Mouse (Mus musculus): ENCODE results near the gene Adamtsl3. TPM values are rescaled to one million over a fixed set of nuclear protein-coding genes. Genes with fewer than 3 reads are reported as not detected.

Adamtsl3 gene
- polyA plus RNA-seq, 1 experiment from 2014 or later, result not detected

- 91% methylated on average over 11 of the region's 11 CpGs for WGBS
- H3K4me3 ChIP-seq, result no peak overlapping the region
Observed at GRCm38 (mm10) chr7:82557111-82557510, 221.6 kb downstream of the Adamtsl3 start.

GRCm38 (mm10) chr7:82566688-82567087 is 231.2 kb downstream of the Adamtsl3 start:
- WGBS, result 52% methylated on average over 8 of the region's 8 CpGs
- Histone ChIP-seq H3K9me3 (replicated peaks) (no peaks in the 10 kb centered on the region), H3K36me3 (no peaks in the 10 kb centered on the region), H3K27me3 (ENCODE audit: low read depth, poor library complexity, severe bottlenecking) (no peaks in the 10 kb centered on the region), H3K4me3 (no peak overlapping the region), H3K4me1 (no peaks in the 10 kb centered on the region), H3K27ac (replicated peaks) (no peak overlapping the region)
- DNase-seq (ENCODE audit: low spot score), result no peak

More at GRCm38 (mm10) chr7:82557111-82557510, 221.6 kb downstream of the Adamtsl3 start:
- Histone ChIP-seq H3K36me3 (no peaks in the 10 kb centered on the region), H3K9me3 (replicated peaks) (no peaks in the 10 kb centered on the region), H3K4me1 (no peaks in the 10 kb centered on the region), H3K27me3 (ENCODE audit: low read depth, poor library complexity, severe bottlenecking) (no peaks in the 10 kb centered on the region), H3K27ac (replicated peaks) (no peak overlapping the region)
- DNase-seq (ENCODE audit: low spot score), result no peak

GRCm38 (mm10) chr7:82567811-82568210 is 232.3 kb downstream of the Adamtsl3 start:
- no peak for DNase-seq (ENCODE audit: low spot score)
- Histone ChIP-seq H3K36me3 (no peaks in the 10 kb centered on the region), H3K27ac (replicated peaks) (no peak overlapping the region), H3K4me3 (no peak overlapping the region), H3K4me1 (no peaks in the 10 kb centered on the region), H3K27me3 (ENCODE audit: low read depth, poor library complexity, severe bottlenecking) (no peaks in the 10 kb centered on the region), H3K9me3 (replicated peaks) (no peaks in the 10 kb centered on the region)
- WGBS, result 93% methylated on average over 3 of the region's 3 CpGs

- 71% methylated on average over 1 of the region's 1 CpGs for WGBS
- Histone ChIP-seq H3K9me3 (replicated peaks) (no peaks in the 10 kb centered on the region), H3K4me3 (no peak overlapping the region), H3K36me3 (no peaks in the 10 kb centered on the region), H3K27ac (replicated peaks) (no peak overlapping the region), H3K27me3 (ENCODE audit: low read depth, poor library complexity, severe bottlenecking) (no peaks in the 10 kb centered on the region), H3K4me1 (no peaks in the 10 kb centered on the region)
- DNase-seq (ENCODE audit: low spot score), result no peak
Observed at GRCm38 (mm10) chr7:82572981-82573380, 237.5 kb downstream of the Adamtsl3 start.

- DNase-seq (ENCODE audit: low spot score), result no peak
- H3K27ac ChIP-seq (replicated peaks), result no peak overlapping the region
- H3K36me3 ChIP-seq, result no peaks in the 10 kb centered on the region
- no peaks in the 10 kb centered on the region for H3K27me3 ChIP-seq (ENCODE audit: low read depth, poor library complexity, severe bottlenecking)
- H3K4me1 ChIP-seq, result no peaks in the 10 kb centered on the region
- WGBS, result 94% methylated on average over 3 of the region's 3 CpGs
- no peaks in the 10 kb centered on the region for H3K9me3 ChIP-seq (replicated peaks)
- no peak overlapping the region for H3K4me3 ChIP-seq
Observed at GRCm38 (mm10) chr7:82580007-82580406, 244.5 kb downstream of the Adamtsl3 start.

- Histone ChIP-seq H3K4me3 (no peak overlapping the region), H3K27me3 (ENCODE audit: low read depth, poor library complexity, severe bottlenecking) (no peaks in the 10 kb centered on the region), H3K4me1 (no peaks in the 10 kb centered on the region), H3K27ac (replicated peaks) (no peak overlapping the region), H3K36me3 (no peaks in the 10 kb centered on the region), H3K9me3 (replicated peaks) (no peaks in the 10 kb centered on the region)
- WGBS, result 82% methylated on average over 5 of the region's 5 CpGs
- no peak for DNase-seq (ENCODE audit: low spot score)
Observed at GRCm38 (mm10) chr7:82581802-82582201, 246.3 kb downstream of the Adamtsl3 start.

- H3K27ac ChIP-seq (replicated peaks), result no peak overlapping the region
- H3K4me1 ChIP-seq, result no peaks in the 10 kb centered on the region
- H3K36me3 ChIP-seq, result no peaks in the 10 kb centered on the region
- 87% methylated on average over 4 of the region's 4 CpGs for WGBS
- DNase-seq (ENCODE audit: low spot score), result no peak
- H3K27me3 ChIP-seq (ENCODE audit: low read depth, poor library complexity, severe bottlenecking), result no peaks in the 10 kb centered on the region
- H3K4me3 ChIP-seq, result no peak overlapping the region
- no peaks in the 10 kb centered on the region for H3K9me3 ChIP-seq (replicated peaks)
Observed at GRCm38 (mm10) chr7:82582534-82582933, 247.0 kb downstream of the Adamtsl3 start.

- no peaks in the 10 kb centered on the region for H3K9me3 ChIP-seq (replicated peaks)
- no peaks in the 10 kb centered on the region for H3K27me3 ChIP-seq (ENCODE audit: low read depth, poor library complexity, severe bottlenecking)
- DNase-seq (ENCODE audit: low spot score), result no peak
- no peaks in the 10 kb centered on the region for H3K4me1 ChIP-seq
- no peak overlapping the region for H3K4me3 ChIP-seq
- no peaks in the 10 kb centered on the region for H3K36me3 ChIP-seq
- no peak overlapping the region for H3K27ac ChIP-seq (replicated peaks)
- WGBS, result 90% methylated on average over 6 of the region's 6 CpGs
Observed at GRCm38 (mm10) chr7:82590931-82591330, 255.4 kb downstream of the Adamtsl3 start.

GRCm38 (mm10) chr7:82602008-82602407 is 266.5 kb downstream of the Adamtsl3 start:
- no peaks in the 10 kb centered on the region for H3K9me3 ChIP-seq (replicated peaks)
- no peaks in the 10 kb centered on the region for H3K4me1 ChIP-seq
- 90% methylated on average over 4 of the region's 4 CpGs for WGBS
- H3K27ac ChIP-seq (replicated peaks), result no peak overlapping the region
- no peaks in the 10 kb centered on the region for H3K27me3 ChIP-seq (ENCODE audit: low read depth, poor library complexity, severe bottlenecking)
- no peak overlapping the region for H3K4me3 ChIP-seq
- no peaks in the 10 kb centered on the region for H3K36me3 ChIP-seq
- DNase-seq (ENCODE audit: low spot score), result no peak

- Histone ChIP-seq H3K4me3 (no peak overlapping the region), H3K27ac (replicated peaks) (no peak overlapping the region), H3K9me3 (replicated peaks) (no peaks in the 10 kb centered on the region), H3K27me3 (ENCODE audit: low read depth, poor library complexity, severe bottlenecking) (no peaks in the 10 kb centered on the region), H3K4me1 (no peaks in the 10 kb centered on the region), H3K36me3 (no peaks in the 10 kb centered on the region)
- DNase-seq (ENCODE audit: low spot score), result no peak
- WGBS, result 89% methylated on average over 6 of the region's 6 CpGs
Observed at GRCm38 (mm10) chr7:82605425-82605824, 269.9 kb downstream of the Adamtsl3 start.

- Histone ChIP-seq H3K36me3 (no peaks in the 10 kb centered on the region), H3K27ac (replicated peaks) (no peak overlapping the region), H3K27me3 (ENCODE audit: low read depth, poor library complexity, severe bottlenecking) (no peaks in the 10 kb centered on the region), H3K4me1 (no peaks in the 10 kb centered on the region), H3K4me3 (no peak overlapping the region), H3K9me3 (replicated peaks) (no peaks in the 10 kb centered on the region)
- WGBS, result 66% methylated on average over 3 of the region's 3 CpGs
- no peak for DNase-seq (ENCODE audit: low spot score)
Observed at GRCm38 (mm10) chr7:82609629-82610028, 274.1 kb downstream of the Adamtsl3 start.

GRCm38 (mm10) chr7:82625342-82625741 is 289.8 kb downstream of the Adamtsl3 start:
- H3K4me3 ChIP-seq, result no peak overlapping the region
- DNase-seq (ENCODE audit: low spot score), result peak; percentile 44
- no peaks in the 10 kb centered on the region for H3K36me3 ChIP-seq
- no peaks in the 10 kb centered on the region for H3K9me3 ChIP-seq (replicated peaks)
- no peaks in the 10 kb centered on the region for H3K4me1 ChIP-seq
- no peak overlapping the region for H3K27ac ChIP-seq (replicated peaks)
- no peaks in the 10 kb centered on the region for H3K27me3 ChIP-seq (ENCODE audit: low read depth, poor library complexity, severe bottlenecking)
- 20% methylated on average over 7 of the region's 7 CpGs for WGBS

- peaks cover 2% of the 10 kb centered on the region for H3K36me3 ChIP-seq
- H3K27me3 ChIP-seq (ENCODE audit: low read depth, poor library complexity, severe bottlenecking), result no peaks in the 10 kb centered on the region
- no peak overlapping the region for H3K4me3 ChIP-seq
- 91% methylated on average over 3 of the region's 3 CpGs for WGBS
- H3K9me3 ChIP-seq (replicated peaks), result no peaks in the 10 kb centered on the region
- H3K27ac ChIP-seq (replicated peaks), result no peak overlapping the region
- peaks cover 20% of the 10 kb centered on the region for H3K4me1 ChIP-seq
- DNase-seq (ENCODE audit: low spot score), result no peak
Observed at GRCm38 (mm10) chr7:82647183-82647582, 311.7 kb downstream of the Adamtsl3 start.

- H3K36me3 ChIP-seq, result peaks cover 10% of the 10 kb centered on the region
- H3K9me3 ChIP-seq (replicated peaks), result no peaks in the 10 kb centered on the region
- peak overlapping the region; percentile 86 for H3K27ac ChIP-seq (replicated peaks)
- peaks cover 20% of the 10 kb centered on the region for H3K4me1 ChIP-seq
- H3K4me3 ChIP-seq, result peak overlapping the region; percentile 79
- no peak for DNase-seq (ENCODE audit: low spot score)
- WGBS, result 35% methylated on average over 4 of the region's 4 CpGs
- H3K27me3 ChIP-seq (ENCODE audit: low read depth, poor library complexity, severe bottlenecking), result no peaks in the 10 kb centered on the region
Observed at GRCm38 (mm10) chr7:82647909-82648308, 312.4 kb downstream of the Adamtsl3 start.

All from midbrain, embryonic 10.5 days (tissue).